30 mouse cellular contexts compared by ENCODE assay signal in genomic region chr1:183099686-183100085, GRCm38 (mm10).
"Had no signal": no experiment of that assay in that cellular context is flagged by ENCODE, and none has a peak within 500 bp of the region (broad histone marks: within the 10 kb centered on the region; RNA-seq: fewer than 3 reads in every experiment).

No protein-coding gene starts in this region.

- H3K9me3 ChIP-seq: limb, embryonic 12.5 days; limb, embryonic 13.5 days; limb, embryonic 15.5 days; liver, embryonic 12.5 days; liver, embryonic 13.5 days; liver, embryonic 15.5 days; lung, embryonic 15.5 days; megakaryocyte, embryonic 14.5 days; midbrain, embryonic 10.5 days; midbrain, embryonic 12.5 days; midbrain, embryonic 13.5 days; midbrain, embryonic 15.5 days; neural tube, embryonic 12.5 days had no signal

- H3K4me1 ChIP-seq: liver, embryonic 12.5 days; liver, embryonic 13.5 days; liver, embryonic 15.5 days; lung, embryonic 15.5 days had no signal

- H3K36me3 ChIP-seq: midbrain, embryonic 15.5 days had no signal

- H3K27me3 ChIP-seq: limb, embryonic 12.5 days; limb, embryonic 13.5 days; limb, embryonic 15.5 days; liver, embryonic 12.5 days; liver, embryonic 13.5 days; liver, embryonic 15.5 days; lung, embryonic 15.5 days; midbrain, embryonic 12.5 days; midbrain, embryonic 13.5 days; midbrain, embryonic 15.5 days; neural tube, embryonic 12.5 days had no signal

- DNase-seq: left cerebral cortex, postnatal 4 days; liver; liver, embryonic 13.5 days; liver, postnatal 0 days; lung, adult 18-20 months; lung, adult 2 months; lung, embryonic 14.5 days; lung, postnatal 10 days; lung, postnatal 14 days; lung, postnatal 36 days; lung, postnatal 4 days; midbrain, embryonic 14.5 days had no signal

- H3K4me3 ChIP-seq: left cerebral cortex, adult 2 months; limb, embryonic 12.5 days; limb, embryonic 13.5 days; limb, embryonic 15.5 days; liver, embryonic 12.5 days; liver, embryonic 13.5 days; liver, embryonic 15.5 days; lung, embryonic 15.5 days; megakaryocyte, embryonic 14.5 days; midbrain, embryonic 10.5 days; midbrain, embryonic 12.5 days; midbrain, embryonic 13.5 days; midbrain, embryonic 15.5 days; myocyte; neural tube, embryonic 12.5 days had no signal

- ATAC-seq: liver, embryonic 12.5 days; liver, postnatal 0 days; lung, postnatal 0 days; midbrain, embryonic 13.5 days; midbrain, embryonic 15.5 days had no signal

- H3K27ac ChIP-seq: left cerebral cortex, adult 2 months; limb, embryonic 12.5 days; limb, embryonic 13.5 days; liver, embryonic 12.5 days; liver, embryonic 13.5 days; liver, embryonic 14.5 days; liver, embryonic 15.5 days; lung, embryonic 15.5 days; macrophage; midbrain, embryonic 10.5 days; midbrain, embryonic 12.5 days; midbrain, embryonic 13.5 days; midbrain, embryonic 15.5 days; neural tube, embryonic 12.5 days had no signal

- H3K4me2 ChIP-seq: limb, embryonic 12.5 days; limb, embryonic 13.5 days; limb, embryonic 15.5 days; liver, embryonic 11.5 days; liver, embryonic 12.5 days; liver, embryonic 13.5 days; liver, embryonic 15.5 days; lung, embryonic 14.5 days; lung, embryonic 15.5 days; midbrain, embryonic 12.5 days; midbrain, embryonic 13.5 days; midbrain, embryonic 15.5 days; neural tube, embryonic 12.5 days had no signal

- H3K9ac ChIP-seq: limb, embryonic 12.5 days; limb, embryonic 13.5 days; limb, embryonic 15.5 days; liver, embryonic 12.5 days; liver, embryonic 13.5 days; liver, embryonic 14.5 days; liver, embryonic 15.5 days; liver, postnatal 0 days; lung, embryonic 14.5 days; lung, embryonic 15.5 days; midbrain, embryonic 12.5 days; midbrain, embryonic 13.5 days; midbrain, embryonic 15.5 days; neural tube, embryonic 12.5 days had no signal
